8 mouse cellular contexts compared by ENCODE assay signal in genomic region chr10:8804292-8804691, GRCm38 (mm10).
DNase-seq lines count a peak whose midpoint lies in the region; ATAC-seq and TF ChIP-seq lines count a peak whose summit lies in the region.

No protein-coding gene starts in this region.

- peak; percentile 13; the same call in 1 of the 2 replicates for ATAC-seq in forebrain, embryonic 16.5 days
- 0 out of 2 replicates have a peak, but pooled peaks have one; percentile 55 for ATAC-seq in limb, embryonic 13.5 days (ENCODE audit: low FRiP score, low read depth)
- ATAC-seq in neural tube, embryonic 13.5 days (ENCODE audit: low read depth), result peak; percentile 59
- ATAC-seq in granulocyte monocyte progenitor cell, adult 5-6 weeks (replicated peaks; ENCODE audit: poor library complexity, severe bottlenecking), result no peak

- TF ChIP-seq CTCF in lung, adult 2 months (IDR thresholded peaks at IDR 0.05; ENCODE audit: insufficient read depth, low read length), result no peak

- H3K9ac ChIP-seq in forebrain, embryonic 16.5 days (replicated peaks; ENCODE audit: low read depth, low read length), result no peak overlapping the region
- no peak overlapping the region for H3K9ac ChIP-seq in limb, embryonic 13.5 days
- H3K9ac ChIP-seq in neural tube, embryonic 13.5 days, result no peak overlapping the region

- H3K27me3 ChIP-seq in forebrain, embryonic 16.5 days (replicated peaks; ENCODE audit: control insufficient read depth, insufficient read depth, low read length), result no peaks in the 10 kb centered on the region
- no peaks in the 10 kb centered on the region for H3K27me3 ChIP-seq in limb, embryonic 13.5 days
- H3K27me3 ChIP-seq in neural tube, embryonic 13.5 days, result no peaks in the 10 kb centered on the region

- no peak for TF ChIP-seq POLR2A in lung, adult 2 months (IDR thresholded peaks at IDR 0.05; ENCODE audit: borderline replicate concordance, extremely low read depth, low read depth, low read length)

- H3K4me2 ChIP-seq in forebrain, embryonic 16.5 days (ENCODE audit: low read length), result no peak overlapping the region
- H3K4me2 ChIP-seq in limb, embryonic 13.5 days (replicated peaks), result no peak overlapping the region
- H3K4me2 ChIP-seq in neural tube, embryonic 13.5 days, result no peak overlapping the region

- H3K4me1 ChIP-seq in lung, adult 2 months (ENCODE audit: control insufficient read depth, insufficient read depth, low read length), result peaks cover 14% of the 10 kb centered on the region
- peaks cover 11% of the 10 kb centered on the region for H3K4me1 ChIP-seq in forebrain, embryonic 16.5 days (replicated peaks; ENCODE audit: control insufficient read depth, insufficient read depth, low read length)
- peaks cover 36% of the 10 kb centered on the region for H3K4me1 ChIP-seq in limb, embryonic 13.5 days
- peaks cover 44% of the 10 kb centered on the region for H3K4me1 ChIP-seq in neural tube, embryonic 13.5 days (replicated peaks)

- no peaks in the 10 kb centered on the region for H3K36me3 ChIP-seq in forebrain, embryonic 16.5 days (ENCODE audit: control insufficient read depth, insufficient read depth)
- H3K36me3 ChIP-seq in limb, embryonic 13.5 days, result peaks cover 33% of the 10 kb centered on the region
- H3K36me3 ChIP-seq in neural tube, embryonic 13.5 days, result no peaks in the 10 kb centered on the region

- no peak overlapping the region for H3K4me3 ChIP-seq in lung, adult 2 months (replicated peaks; ENCODE audit: extremely low read depth, low read depth, low read length)
- no peak overlapping the region for H3K4me3 ChIP-seq in forebrain, embryonic 16.5 days (replicated peaks; ENCODE audit: low read length)
- H3K4me3 ChIP-seq in limb, embryonic 13.5 days, result no peak overlapping the region
- no peak overlapping the region for H3K4me3 ChIP-seq in neural tube, embryonic 13.5 days

- peak; percentile 41 to 53 for DNase-seq in lung, adult 18-20 months
- DNase-seq in lung, adult 2 months, result no peak
- DNase-seq in kidney, adult 9 months, result peak; percentile 68
- no peak for DNase-seq in testis, postnatal 14 days (ENCODE audit: low spot score)

- H3K27ac ChIP-seq in forebrain, embryonic 16.5 days (ENCODE audit: low read length), result no peak overlapping the region
- peak overlapping the region; percentile 22; the same call in 1 of the 2 replicates for H3K27ac ChIP-seq in limb, embryonic 13.5 days
- peak overlapping the region; percentile 20; the same call in 1 of the 2 replicates for H3K27ac ChIP-seq in neural tube, embryonic 13.5 days (replicated peaks)

- no peaks in the 10 kb centered on the region for H3K9me3 ChIP-seq in forebrain, embryonic 16.5 days (ENCODE audit: control insufficient read depth, low read length)
- peaks cover 2% of the 10 kb centered on the region for H3K9me3 ChIP-seq in limb, embryonic 13.5 days
- H3K9me3 ChIP-seq in neural tube, embryonic 13.5 days, result no peaks in the 10 kb centered on the region

- WGBS in lung, adult 2 months, result 30% methylated on average over 8 of the region's 8 CpGs
- 46% methylated on average over 8 of the region's 8 CpGs for whole genome bisulfite sequencing in forebrain, embryonic 16.5 days
- WGBS in limb, embryonic 13.5 days, result 36% methylated on average over 8 of the region's 8 CpGs
- 17% methylated on average over 8 of the region's 8 CpGs for WGBS in neural tube, embryonic 13.5 days

Comparison
In these comparisons a context has a peak if more than half of its experiments do, and no peak if none do; other contexts are left out.
1. DNase-seq: peak in lung, adult 18-20 months (2 of 2) and kidney, adult 9 months (single experiment); none in lung, adult 2 months (single experiment) and testis, postnatal 14 days (single experiment).